Mouse (Mus musculus): ENCODE measurements around the gene Ugp2.
"Not testable (repeated sequence)": the region's sequence is repeated elsewhere in the genome, so short reads cannot be mapped to it uniquely, and the experiment has no call there.

Gene Ugp2

GRCm38 (mm10) chr11:21332639-21333295, 38.2 kb downstream of the Ugp2 start:
- no peak for DNase-seq

GRCm38 (mm10) chr11:21328141-21328540, 42.9 kb downstream of the Ugp2 start:
- no peak for DNase-seq

- no peak for DNase-seq
Measured at GRCm38 (mm10) chr11:21327486-21327885, 43.5 kb downstream of the Ugp2 start.

- no peak for DNase-seq
Measured at GRCm38 (mm10) chr11:21326770-21327169, 44.2 kb downstream of the Ugp2 start.

- no peak for DNase-seq
Measured at GRCm38 (mm10) chr11:21325781-21326180, 45.2 kb downstream of the Ugp2 start.

GRCm38 (mm10) chr11:21322349-21322748, 48.7 kb downstream of the Ugp2 start:
- DNase-seq: no peak

GRCm38 (mm10) chr11:21321577-21321976, 49.4 kb downstream of the Ugp2 start:
- no peak for DNase-seq

GRCm38 (mm10) chr11:21313922-21314657, 56.9 kb downstream of the Ugp2 start:
- no peak for DNase-seq

- no peak for DNase-seq
Measured at GRCm38 (mm10) chr11:21309516-21309915, 61.5 kb downstream of the Ugp2 start.

GRCm38 (mm10) chr11:21308119-21308518, 62.9 kb downstream of the Ugp2 start:
- peak in 1 of 2 experiments; percentile 24 for DNase-seq

- no peak for DNase-seq
Measured at GRCm38 (mm10) chr11:21307078-21307668, 63.8 kb downstream of the Ugp2 start.

GRCm38 (mm10) chr11:21303619-21304018, 67.4 kb downstream of the Ugp2 start:
- DNase-seq: no peak

- DNase-seq: no peak
Measured at GRCm38 (mm10) chr11:21295486-21295885, 75.5 kb downstream of the Ugp2 start.

GRCm38 (mm10) chr11:21288153-21288552, 82.8 kb downstream of the Ugp2 start:
- not testable (repeated sequence) for DNase-seq

GRCm38 (mm10) chr11:21286391-21286790, 84.6 kb downstream of the Ugp2 start:
- DNase-seq: no peak

- no peak for DNase-seq
Measured at GRCm38 (mm10) chr11:21276151-21276550, 94.8 kb downstream of the Ugp2 start.

All from spleen, adult 18-20 months (tissue).